Mouse (Mus musculus) stomach, adult 2 months (tissue): ENCODE measurements around the gene Pdxdc1. TPM values are rescaled to one million over a fixed set of nuclear protein-coding genes. Genes with fewer than 3 reads are reported as not detected.

Source experiments
- polyA plus RNA-seq: library from polyadenylated mRNA; depleted of rRNA; stranded (reverse); fragments of >200 nt; gene quantifications from 2 replicates; pipeline ENCODE4 v1.2.3, GENCODE M21; 2012; rRNA removed

The Pdxdc1 gene
- polyA plus RNA-seq = 52.9 and 53.6 TPM in 2 replicates

DNA sequence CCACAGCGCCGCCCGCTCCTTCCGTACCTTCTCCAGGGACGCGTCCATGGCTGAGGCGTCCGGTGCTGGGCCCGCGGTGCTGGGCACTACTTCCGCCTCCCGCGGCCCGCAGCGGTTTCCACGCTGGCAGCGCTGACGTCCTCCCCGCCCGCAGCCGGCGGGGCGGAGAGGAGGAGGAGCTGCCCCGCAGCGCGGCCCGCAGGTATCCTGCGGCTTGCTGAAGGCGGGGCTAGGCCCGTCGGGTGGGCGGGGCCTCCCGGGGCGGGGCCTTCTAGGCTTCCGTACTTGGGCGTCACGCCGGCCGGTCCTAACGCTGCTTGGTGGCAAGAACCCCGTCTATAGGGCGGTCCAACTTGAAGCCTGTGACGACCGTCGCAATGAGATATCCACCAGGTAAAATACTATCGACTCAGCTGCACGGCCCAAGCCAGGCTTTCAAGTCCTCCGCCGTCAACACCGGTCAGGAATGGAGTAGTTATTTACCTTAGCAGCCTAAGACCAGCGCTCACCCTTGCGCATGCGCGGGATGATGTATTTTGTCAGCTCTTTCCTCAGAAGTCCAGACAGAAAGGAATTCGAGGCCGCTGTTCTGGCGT is at the start of gene Pdxdc1, which contains the start of gene Mpv17l:
Gene Pdxdc1, minus strand, starts transcription at position 244 of the 596 bp plus-strand sequence.
Gene Mpv17l, plus strand, starts transcription at position 274 of the 596 bp plus-strand sequence.

DNA sequence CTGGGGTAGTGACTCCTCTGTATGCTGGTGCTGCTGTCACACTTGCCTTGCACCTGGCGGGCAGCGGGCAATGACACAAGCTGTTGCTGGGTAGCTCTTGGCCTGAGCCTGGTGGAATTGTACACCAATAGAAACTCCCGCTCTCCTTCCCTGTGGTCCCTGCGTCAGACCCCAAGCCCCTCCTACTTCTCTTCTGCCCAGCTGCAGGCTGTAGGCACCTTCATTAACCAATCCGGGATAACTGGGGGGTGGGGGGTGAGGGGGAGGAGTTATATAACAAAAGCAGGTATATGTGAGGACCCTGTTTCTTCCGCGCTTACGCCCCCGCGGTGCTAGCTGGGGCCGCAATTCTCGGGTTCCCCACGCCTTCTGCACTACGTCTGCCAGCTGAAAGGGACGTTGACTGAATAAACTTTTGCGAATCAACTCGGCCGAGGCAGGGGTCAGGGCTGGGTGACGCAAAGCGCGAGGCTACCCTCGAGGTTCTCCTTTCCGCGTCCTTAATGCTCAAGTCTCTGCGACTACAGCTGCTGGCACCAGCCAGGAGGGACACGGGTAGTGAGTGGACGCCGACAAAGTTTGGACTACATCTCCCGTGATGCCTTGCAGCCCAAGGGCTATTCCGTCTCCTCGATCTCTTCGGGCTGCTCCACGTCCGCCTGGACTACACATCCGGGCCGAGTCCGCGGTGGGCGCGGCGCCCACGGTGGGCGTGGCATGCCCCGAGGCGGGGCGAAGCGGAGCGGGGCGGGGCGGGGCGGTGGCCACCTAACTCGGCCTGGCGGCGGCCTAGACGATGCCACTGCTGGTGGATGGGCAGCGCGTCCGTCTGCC is 84.2 kb downstream of the Pdxdc1 start, which contains the start of gene Ntan1:
Gene Ntan1, plus strand, starts transcription at position 286 of the 834 bp plus-strand sequence.

Other genes starting within 250 kb of the Pdxdc1 start
- 3.5 and 4.8 TPM in 2 replicates for gene Parn, start 235.0 kb downstream of the Pdxdc1 start, polyA plus RNA-seq
- gene Bfar, start 231.3 kb downstream of the Pdxdc1 start, polyA plus RNA-seq = 6.0 and 7.5 TPM in 2 replicates
- 0.04 and 0.37 TPM in 2 replicates for gene 3110001I22Rik, start 231.2 kb downstream of the Pdxdc1 start, polyA plus RNA-seq
- gene Pla2g10, start 172.1 kb downstream of the Pdxdc1 start, polyA plus RNA-seq = 57.7 and 61.4 TPM in 2 replicates
- gene Rrn3, start 122.4 kb downstream of the Pdxdc1 start, polyA plus RNA-seq = 2.8 and 4.1 TPM in 2 replicates
- 20.7 and 23.5 TPM in 2 replicates for gene Ntan1, start 84.3 kb downstream of the Pdxdc1 start, polyA plus RNA-seq
- 1.4 and 3.0 TPM in 2 replicates for gene Mpv17l, start within 50 bp of the Pdxdc1 start, polyA plus RNA-seq
- 0.08 and 0.13 TPM in 2 replicates for gene 2900011O08Rik, start 83.5 kb upstream of the Pdxdc1 start, polyA plus RNA-seq
- not detected in 2 replicates for gene Ifitm7, start 83.8 kb upstream of the Pdxdc1 start, polyA plus RNA-seq